Mouse (Mus musculus) adipocyte (in vitro differentiated cells): Measurements from ENCODE around the gene Fadd.

Source experiments
- DNase-seq: peaks from one replicate; pipeline ENCODE4 v3.0.0-alpha.2; 2016; ENCODE audit warnings: low spot score

Fadd gene

GRCm38 (mm10) chr7:144582284-144582980 lies at the start of gene Fadd:
Fadd (minus strand) TSS chr7:144582463.
- peak; percentile 93 for DNase-seq

- DNase-seq: no peak
Measured at GRCm38 (mm10) chr7:144630622-144631021, 48.4 kb upstream of the Fadd start.

- no peak for DNase-seq
Measured at GRCm38 (mm10) chr7:144628334-144628915, 46.2 kb upstream of the Fadd start.

GRCm38 (mm10) chr7:144627606-144628333 lies 45.5 kb upstream of the Fadd start:
- no peak for DNase-seq

GRCm38 (mm10) chr7:144626042-144626441 lies 43.8 kb upstream of the Fadd start:
- peak; percentile 53 for DNase-seq

GRCm38 (mm10) chr7:144620721-144621681 lies 38.7 kb upstream of the Fadd start:
- DNase-seq: no peak

- no peak for DNase-seq
Measured at GRCm38 (mm10) chr7:144620315-144620714, 38.1 kb upstream of the Fadd start.

GRCm38 (mm10) chr7:144615343-144615742 lies 33.1 kb upstream of the Fadd start:
- peak; percentile 43 for DNase-seq

- DNase-seq: peak; percentile 10
Measured at GRCm38 (mm10) chr7:144612829-144613228, 30.6 kb upstream of the Fadd start.

GRCm38 (mm10) chr7:144612351-144612750 lies 30.1 kb upstream of the Fadd start:
- no peak for DNase-seq

GRCm38 (mm10) chr7:144611595-144611994 lies 29.3 kb upstream of the Fadd start:
- DNase-seq: no peak

- DNase-seq: no peak
Measured at GRCm38 (mm10) chr7:144609568-144609967, 27.3 kb upstream of the Fadd start.

GRCm38 (mm10) chr7:144607862-144608261 lies 25.6 kb upstream of the Fadd start:
- DNase-seq: no peak

GRCm38 (mm10) chr7:144604735-144605134 lies 22.5 kb upstream of the Fadd start:
- DNase-seq: peak; percentile 13

- peak; percentile 42 for DNase-seq
Measured at GRCm38 (mm10) chr7:144604291-144604690, 22.0 kb upstream of the Fadd start.

GRCm38 (mm10) chr7:144600333-144600900 lies 18.2 kb upstream of the Fadd start:
- DNase-seq: no peak

GRCm38 (mm10) chr7:144589508-144589907 lies 7.2 kb upstream of the Fadd start:
- peak; percentile 31 for DNase-seq

- peak; percentile 67 for DNase-seq
Measured at GRCm38 (mm10) chr7:144587291-144587690, 5.0 kb upstream of the Fadd start.

GRCm38 (mm10) chr7:144585648-144586047 lies 3.4 kb upstream of the Fadd start:
- DNase-seq: peak; percentile 51

GRCm38 (mm10) chr7:144583619-144584018 lies 1.4 kb upstream of the Fadd start:
- peak; percentile 65 for DNase-seq

GRCm38 (mm10) chr7:144581559-144582283 lies 542 bp downstream of the Fadd start:
- peak; percentile 93 for DNase-seq
